Mouse (Mus musculus): Measurements from ENCODE around the gene Sp2.

DNA sequence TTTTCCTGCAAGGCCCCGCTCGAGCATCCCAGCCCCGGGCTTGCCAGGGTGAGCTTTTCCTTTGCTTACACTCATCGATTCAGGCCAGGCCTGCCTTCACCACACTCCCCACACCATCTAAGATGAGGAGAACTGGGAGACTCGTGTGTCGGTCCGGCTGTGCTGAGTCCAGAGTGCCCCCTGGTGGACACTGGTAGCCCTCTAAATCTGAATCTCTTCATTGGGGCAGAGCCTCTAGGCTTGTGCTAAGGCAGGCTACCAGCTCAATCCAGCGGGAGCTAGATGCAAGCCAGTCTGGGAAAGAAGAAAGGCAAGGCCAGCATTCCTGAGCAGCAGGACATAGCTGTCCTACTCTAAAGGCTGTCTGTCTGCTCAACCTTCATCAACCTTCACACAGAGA, 19.2 kb downstream of the Sp2 start:
- no peak for TF ChIP-seq EP300 (optimal IDR thresholded peaks at IDR 0.05)
- peak; percentile 94 for TF ChIP-seq CTCF (IDR thresholded peaks at IDR 0.05; ENCODE audit: low read depth)

All from stomach, postnatal 0 days (tissue).